Mouse (Mus musculus) adrenal gland (tissue): ENCODE measurements around the gene Fat3.

ENCODE experiments used
- intact Hi-C: fragments of 180-260 bp; cut with DNase I; formaldehyde crosslinking; loops from one replicate; pipeline ENCODE4 v1.15.1; 2025

Gene Fat3

GRCm38 (mm10) chr9:16147735-16148134 is 353.4 kb downstream of the Fat3 start:
- intact Hi-C loops, result no loop called here

- intact Hi-C loops, result no loop called here
These were observed 356.4 kb downstream of the Fat3 start for GRCm38 (mm10) chr9:16144684-16145083.

GRCm38 (mm10) chr9:16139300-16139699 is 361.8 kb downstream of the Fat3 start:
- intact Hi-C loops, result no loop called here

GRCm38 (mm10) chr9:16133098-16133497 is 368.0 kb downstream of the Fat3 start:
- intact Hi-C loops, result no loop called here

- intact Hi-C loops, result no loop called here
These were observed 368.5 kb downstream of the Fat3 start for GRCm38 (mm10) chr9:16132594-16132993.

- intact Hi-C loops, result no loop called here
These were observed 379.3 kb downstream of the Fat3 start for GRCm38 (mm10) chr9:16121756-16122155.

- intact Hi-C loops, result no loop called here
These were observed 386.1 kb downstream of the Fat3 start for GRCm38 (mm10) chr9:16114821-16115485.

GRCm38 (mm10) chr9:16113936-16114642 is 387.0 kb downstream of the Fat3 start:
- intact Hi-C loops, result no loop called here

GRCm38 (mm10) chr9:16107900-16108299 is 393.2 kb downstream of the Fat3 start:
- intact Hi-C loops, result no loop called here

GRCm38 (mm10) chr9:16107386-16107785 is 393.7 kb downstream of the Fat3 start:
- intact Hi-C loops, result no loop called here

- intact Hi-C loops, result no loop called here
These were observed 402.5 kb downstream of the Fat3 start for GRCm38 (mm10) chr9:16098553-16098952.

- intact Hi-C loops, result no loop called here
These were observed 407.9 kb downstream of the Fat3 start for GRCm38 (mm10) chr9:16093047-16093668.

GRCm38 (mm10) chr9:16092051-16092967 is 408.8 kb downstream of the Fat3 start:
- intact Hi-C loops, result no loop called here

- intact Hi-C loops, result no loop called here
These were observed 421.8 kb downstream of the Fat3 start for GRCm38 (mm10) chr9:16079292-16079691.

- intact Hi-C loops, result no loop called here
These were observed 426.4 kb downstream of the Fat3 start for GRCm38 (mm10) chr9:16074664-16075063.

GRCm38 (mm10) chr9:16074116-16074515 is 427.0 kb downstream of the Fat3 start:
- intact Hi-C loops, result no loop called here

GRCm38 (mm10) chr9:16063447-16063846 is 437.6 kb downstream of the Fat3 start:
- intact Hi-C loops, result no loop called here

GRCm38 (mm10) chr9:16062472-16062871 is 438.6 kb downstream of the Fat3 start:
- intact Hi-C loops, result no loop called here

GRCm38 (mm10) chr9:16046686-16047085 is 454.4 kb downstream of the Fat3 start:
- intact Hi-C loops, result no loop called here

- intact Hi-C loops, result no loop called here
These were observed 463.7 kb downstream of the Fat3 start for GRCm38 (mm10) chr9:16037375-16037774.

GRCm38 (mm10) chr9:16036346-16036745 is 464.7 kb downstream of the Fat3 start:
- intact Hi-C loops, result no loop called here
